Mouse (Mus musculus): ENCODE data around the gene Ksr2. TPM values are rescaled to one million over a fixed set of nuclear protein-coding genes. Genes with fewer than 3 reads are reported as not detected.
"Not testable (repeated sequence)": the region's sequence is repeated elsewhere in the genome, so short reads cannot be mapped to it uniquely, and the experiment has no call there.

Ksr2 gene
- polyA plus RNA-seq, 1 experiment, result 9.1 TPM

DNA sequence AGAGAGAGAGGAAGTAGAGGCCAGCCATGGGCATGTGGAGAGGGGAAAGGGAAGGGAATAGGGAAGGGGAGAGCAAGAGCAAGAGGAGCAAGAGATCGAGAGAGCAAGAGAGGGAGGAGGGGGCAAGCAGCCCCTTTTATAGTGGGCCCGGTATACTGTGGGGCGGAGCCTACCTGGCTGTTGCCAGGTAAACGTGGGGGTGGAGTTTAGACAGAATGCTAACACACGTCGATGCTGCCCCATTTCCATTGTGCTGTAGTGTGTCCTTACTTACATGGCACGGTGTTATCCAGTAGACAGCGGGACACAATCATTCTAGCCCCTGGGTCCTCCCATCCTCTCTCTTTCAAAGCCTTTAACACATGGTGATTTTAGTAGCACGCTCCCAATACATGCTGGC lies 14.5 kb upstream of the Ksr2 start:
- TF ChIP-seq POLR2A (IDR thresholded peaks at IDR 0.05; ENCODE audit: extremely low read depth, insufficient read depth, low read length), result no peak
- no peak for TF ChIP-seq CTCF (IDR thresholded peaks at IDR 0.05; ENCODE audit: extremely low read depth, insufficient read depth, low read length)
- H3K27ac ChIP-seq (ENCODE audit: insufficient read depth, low read length), result no peak overlapping the region
- H3K4me3 ChIP-seq (ENCODE audit: insufficient read depth, low read length), result no peak overlapping the region
- no peaks in the 10 kb centered on the region for H3K4me1 ChIP-seq (ENCODE audit: control insufficient read depth, insufficient read depth, low read length)

DNA sequence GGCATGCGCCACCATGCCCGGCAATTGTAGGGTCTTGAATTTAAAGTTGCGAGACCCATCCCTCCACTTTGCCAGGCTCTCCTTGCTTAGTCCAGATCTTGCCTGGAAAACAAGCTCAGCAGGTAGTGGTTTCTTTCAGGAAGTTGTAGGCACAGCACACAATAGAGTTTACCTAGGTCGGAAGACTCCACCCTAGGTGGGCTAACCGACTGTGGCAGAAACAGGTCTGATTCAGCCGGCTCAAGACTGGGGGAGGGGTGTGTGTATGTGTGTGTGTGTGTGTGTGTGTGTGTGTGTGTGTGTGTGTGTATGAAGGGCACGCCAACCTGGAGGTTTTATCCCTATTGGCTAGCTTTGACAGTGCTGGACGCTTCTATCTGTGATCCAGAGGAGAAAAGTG lies 10.2 kb upstream of the Ksr2 start:
- Histone ChIP-seq H3K4me1 (ENCODE audit: control insufficient read depth, insufficient read depth, low read length) (no peaks in the 10 kb centered on the region), H3K27ac (ENCODE audit: insufficient read depth, low read length) (no peak overlapping the region), H3K4me3 (ENCODE audit: insufficient read depth, low read length) (no peak overlapping the region)
- no peak for TF ChIP-seq POLR2A (IDR thresholded peaks at IDR 0.05; ENCODE audit: extremely low read depth, insufficient read depth, low read length)

DNA sequence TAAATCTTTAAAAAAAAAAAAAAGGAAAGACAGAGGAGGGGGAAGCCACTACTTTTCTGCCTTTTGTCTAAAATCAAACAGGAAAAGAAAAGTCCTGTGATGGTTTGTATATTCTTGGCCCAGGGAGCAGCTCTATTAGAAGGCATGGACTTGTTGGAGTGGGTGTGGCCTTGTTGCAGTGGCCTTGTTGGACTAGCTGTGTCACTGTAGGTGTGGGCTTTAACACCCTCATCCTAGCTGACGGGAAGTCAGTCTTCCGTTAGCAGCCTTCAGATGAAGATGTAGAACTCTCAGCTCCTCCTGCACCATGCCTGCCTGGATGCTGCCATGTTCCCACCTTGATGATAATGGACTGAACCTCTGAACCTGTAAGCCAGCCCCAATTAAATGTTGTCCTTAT lies 9.1 kb upstream of the Ksr2 start:
- H3K4me1 ChIP-seq (ENCODE audit: control insufficient read depth, insufficient read depth, low read length); H3K27ac ChIP-seq (ENCODE audit: insufficient read depth, low read length); H3K4me3 ChIP-seq (ENCODE audit: insufficient read depth, low read length): not testable (repeated sequence)

DNA sequence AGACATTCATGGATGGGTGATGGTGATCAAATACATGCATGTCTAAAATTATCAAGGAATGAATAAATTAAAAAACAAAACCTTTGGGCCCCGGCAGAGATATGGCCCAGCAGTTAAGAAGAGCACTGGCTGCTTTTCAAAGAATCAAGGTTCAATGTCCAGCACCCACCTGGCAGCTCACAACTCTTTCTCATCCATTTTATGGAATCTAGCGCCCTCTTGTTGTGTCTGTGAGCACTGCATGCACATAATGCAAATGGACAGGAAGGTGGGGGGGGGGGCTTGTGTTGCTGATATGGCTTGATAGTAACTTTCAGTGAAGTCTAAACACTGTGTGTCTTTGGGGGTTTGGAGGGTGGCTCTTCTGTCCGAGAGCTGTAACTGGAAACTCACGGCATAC lies 5.6 kb upstream of the Ksr2 start:
- Histone ChIP-seq H3K27ac (ENCODE audit: insufficient read depth, low read length) (no peak overlapping the region), H3K4me1 (ENCODE audit: control insufficient read depth, insufficient read depth, low read length) (no peaks in the 10 kb centered on the region), H3K4me3 (ENCODE audit: insufficient read depth, low read length) (no peak overlapping the region)
- TF ChIP-seq POLR2A (IDR thresholded peaks at IDR 0.05; ENCODE audit: extremely low read depth, insufficient read depth, low read length), result no peak
- TF ChIP-seq CTCF (IDR thresholded peaks at IDR 0.05; ENCODE audit: extremely low read depth, insufficient read depth, low read length), result peak; percentile 42

DNA sequence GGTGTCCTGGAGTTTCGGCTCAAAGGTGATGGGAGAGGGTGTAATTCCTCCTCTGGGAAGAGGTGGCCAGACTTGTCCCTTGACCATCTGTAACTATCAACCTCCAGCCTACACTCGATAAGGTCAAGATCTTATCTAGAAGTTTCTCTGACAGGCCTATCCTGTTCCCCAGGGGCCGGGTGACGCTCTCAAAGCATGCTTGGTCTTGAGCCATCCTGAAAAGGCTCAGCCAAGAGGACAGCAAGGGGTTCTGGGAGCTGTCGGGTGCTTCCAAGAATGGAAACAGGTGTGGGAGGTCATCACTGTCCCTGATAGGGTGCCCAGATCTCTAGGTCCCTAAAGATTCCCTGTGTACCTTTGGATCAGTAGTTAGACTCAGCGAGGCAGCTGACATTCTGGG lies 4.4 kb upstream of the Ksr2 start:
- Histone ChIP-seq H3K27ac (ENCODE audit: insufficient read depth, low read length) (no peak overlapping the region), H3K4me3 (ENCODE audit: insufficient read depth, low read length) (no peak overlapping the region), H3K4me1 (ENCODE audit: control insufficient read depth, insufficient read depth, low read length) (no peaks in the 10 kb centered on the region)
- TF ChIP-seq CTCF (IDR thresholded peaks at IDR 0.05; ENCODE audit: extremely low read depth, insufficient read depth, low read length), result no peak
- no peak for TF ChIP-seq POLR2A (IDR thresholded peaks at IDR 0.05; ENCODE audit: extremely low read depth, insufficient read depth, low read length)

DNA sequence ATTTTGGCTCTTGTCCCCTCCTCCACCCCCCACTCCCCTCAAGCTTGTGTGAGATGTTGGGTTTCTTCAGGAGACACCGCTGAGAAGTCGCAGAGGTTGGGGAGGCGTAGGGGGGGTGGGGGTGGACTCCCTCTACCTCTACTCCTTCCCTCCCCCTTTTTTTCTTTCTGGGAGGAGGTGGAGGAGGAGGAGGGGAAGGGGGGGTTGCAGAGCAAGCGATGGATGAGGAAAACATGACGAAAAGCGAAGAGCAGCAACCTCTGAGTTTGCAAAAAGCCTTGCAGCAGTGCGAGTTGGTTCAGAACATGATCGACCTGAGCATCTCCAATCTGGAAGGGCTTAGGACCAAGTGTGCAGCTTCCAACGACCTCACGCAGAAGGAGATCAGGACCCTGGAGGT lies 811 bp downstream of the Ksr2 start:
- Histone ChIP-seq H3K4me1 (ENCODE audit: control insufficient read depth, insufficient read depth, low read length) (peaks cover 1% of the 10 kb centered on the region; the same call in 1 of the 2 replicates), H3K27ac (ENCODE audit: insufficient read depth, low read length) (peak overlapping the region; percentile 95), H3K4me3 (ENCODE audit: insufficient read depth, low read length) (peak overlapping the region; percentile 91)
- TF ChIP-seq POLR2A (IDR thresholded peaks at IDR 0.05; ENCODE audit: extremely low read depth, insufficient read depth, low read length) (no peak), CTCF (IDR thresholded peaks at IDR 0.05; ENCODE audit: extremely low read depth, insufficient read depth, low read length) (no peak)

DNA sequence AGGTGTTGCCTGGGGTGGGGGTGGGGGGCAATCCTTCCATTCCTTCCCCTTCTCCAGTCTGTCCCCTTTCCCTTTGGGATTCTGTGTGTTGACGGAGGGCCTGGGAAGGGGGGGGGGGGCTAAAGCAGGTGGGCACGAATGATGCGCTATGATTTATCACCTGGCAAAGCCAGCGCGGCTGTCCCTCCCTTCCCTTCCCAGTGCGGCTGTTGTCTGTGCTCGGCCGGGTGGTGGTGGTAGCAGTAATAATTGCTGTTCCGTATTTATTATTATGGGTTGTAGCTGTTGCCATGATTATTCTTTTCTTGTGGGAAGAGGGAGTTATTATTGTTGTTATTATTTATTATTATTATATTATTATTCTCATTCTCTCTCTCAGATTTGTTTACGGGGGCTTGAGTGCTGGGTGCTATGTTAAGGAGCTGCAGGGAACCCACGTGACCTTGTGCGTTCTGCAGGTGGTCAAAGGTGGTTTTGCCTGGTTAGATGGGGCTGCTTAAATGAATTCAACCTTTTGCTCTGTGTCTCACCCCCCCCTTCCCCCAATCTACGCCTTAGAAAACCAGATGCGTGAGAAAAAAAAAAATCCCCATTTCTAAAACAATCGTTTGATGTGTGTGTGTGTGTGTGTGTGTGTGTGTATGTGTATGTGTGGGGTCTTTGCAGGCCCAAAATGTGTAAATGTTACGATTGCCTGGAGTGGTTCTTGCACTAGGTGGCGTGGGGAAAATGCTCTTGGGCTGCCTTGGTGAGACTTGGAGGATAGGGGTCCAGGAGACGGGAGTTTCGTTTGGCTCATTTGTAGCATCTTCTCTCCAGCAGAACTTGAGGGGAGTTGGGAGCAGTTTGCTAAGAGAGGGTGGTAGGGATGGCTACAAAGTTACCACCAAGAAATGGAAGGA lies 1.5 kb downstream of the Ksr2 start:
- Histone ChIP-seq H3K4me3 (ENCODE audit: insufficient read depth, low read length) (peak overlapping the region; percentile 91), H3K27ac (ENCODE audit: insufficient read depth, low read length) (peak overlapping the region; percentile 15; the same call in 1 of the 2 replicates), H3K4me1 (ENCODE audit: control insufficient read depth, insufficient read depth, low read length) (peaks cover 1% of the 10 kb centered on the region; the same call in 1 of the 2 replicates)
- TF ChIP-seq POLR2A (IDR thresholded peaks at IDR 0.05; ENCODE audit: extremely low read depth, insufficient read depth, low read length), result no peak
- no peak for TF ChIP-seq CTCF (IDR thresholded peaks at IDR 0.05; ENCODE audit: extremely low read depth, insufficient read depth, low read length)

DNA sequence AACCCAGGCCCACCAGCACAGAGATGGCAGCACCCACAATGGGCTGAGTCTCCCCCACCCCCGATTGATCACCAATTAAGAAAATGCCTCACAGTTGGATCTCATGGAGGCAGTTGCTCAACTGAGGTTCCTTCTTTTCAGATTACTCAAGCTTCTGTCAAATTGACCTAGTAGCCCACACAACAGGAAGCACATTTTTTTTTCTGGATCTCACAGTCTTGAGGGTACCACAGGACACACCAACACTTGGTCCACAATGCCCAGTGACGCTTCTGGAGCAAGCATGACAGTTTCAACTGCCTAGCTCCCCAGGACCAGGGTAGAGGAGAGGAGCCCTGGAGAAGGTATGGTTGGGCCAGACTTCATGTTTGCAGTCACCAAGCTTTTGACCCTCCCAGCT lies 3.6 kb downstream of the Ksr2 start:
- H3K4me3 ChIP-seq (ENCODE audit: insufficient read depth, low read length), result no peak overlapping the region

DNA sequence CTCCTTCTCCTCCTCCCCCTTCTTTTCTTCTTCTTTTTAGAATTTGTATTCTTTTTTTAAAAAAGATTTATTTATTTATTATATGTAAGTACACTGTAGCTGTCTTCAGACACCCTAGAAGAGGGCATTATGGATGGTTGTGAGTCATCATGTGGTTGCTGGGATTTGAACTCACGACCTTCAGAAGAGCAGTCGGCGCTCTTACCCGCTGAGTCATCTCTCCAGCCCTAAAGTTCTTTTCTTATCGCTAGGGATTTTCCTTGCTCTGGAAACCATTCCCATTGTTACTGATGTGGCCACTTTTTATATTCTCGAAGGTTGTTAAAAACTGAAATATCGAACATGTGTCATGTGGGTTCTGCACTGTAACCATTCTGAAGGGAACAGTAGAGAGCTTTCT lies 19.7 kb downstream of the Ksr2 start:
- not testable (repeated sequence) for H3K27ac ChIP-seq (ENCODE audit: insufficient read depth, low read length); H3K4me3 ChIP-seq (ENCODE audit: insufficient read depth, low read length); H3K4me1 ChIP-seq (ENCODE audit: control insufficient read depth, insufficient read depth, low read length)

More for the DNA sequence above, 3.6 kb downstream of the Ksr2 start:
- Histone ChIP-seq H3K4me1 (ENCODE audit: control insufficient read depth, insufficient read depth, low read length) (peaks cover 1% of the 10 kb centered on the region; the same call in 1 of the 2 replicates), H3K27ac (ENCODE audit: insufficient read depth, low read length) (no peak overlapping the region)
- TF ChIP-seq POLR2A (IDR thresholded peaks at IDR 0.05; ENCODE audit: extremely low read depth, insufficient read depth, low read length), result no peak
- TF ChIP-seq CTCF (IDR thresholded peaks at IDR 0.05; ENCODE audit: extremely low read depth, insufficient read depth, low read length), result no peak

DNA sequence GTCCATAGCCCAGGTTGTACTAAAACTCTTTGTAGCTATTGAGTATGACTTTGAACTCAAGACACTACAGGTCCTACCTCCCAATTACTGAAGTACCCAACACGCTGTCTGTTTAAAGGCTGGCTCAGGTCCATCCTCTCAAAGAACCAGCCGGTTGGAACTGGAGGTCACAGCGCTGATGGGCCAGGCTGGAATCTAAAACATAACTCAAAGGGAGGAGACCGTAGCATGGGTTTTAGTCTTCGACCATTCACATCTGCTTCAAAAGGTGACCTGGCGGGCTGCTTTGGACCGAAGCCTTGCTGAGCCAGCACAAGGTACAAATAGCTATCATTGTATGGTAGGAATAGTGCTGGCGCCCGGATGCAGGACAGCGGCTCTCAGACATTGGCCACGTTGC lies 26.5 kb downstream of the Ksr2 start:
- TF ChIP-seq POLR2A (IDR thresholded peaks at IDR 0.05; ENCODE audit: extremely low read depth, insufficient read depth, low read length) (no peak), CTCF (IDR thresholded peaks at IDR 0.05; ENCODE audit: extremely low read depth, insufficient read depth, low read length) (no peak)
- H3K27ac ChIP-seq (ENCODE audit: insufficient read depth, low read length), result no peak overlapping the region
- H3K4me1 ChIP-seq (ENCODE audit: control insufficient read depth, insufficient read depth, low read length), result peaks cover 5% of the 10 kb centered on the region; the same call in 1 of the 2 replicates
- H3K4me3 ChIP-seq (ENCODE audit: insufficient read depth, low read length), result no peak overlapping the region
